Mouse (Mus musculus): ENCODE data around the gene Lemd2. TPM values are rescaled to one million over a fixed set of nuclear protein-coding genes. Genes with fewer than 3 reads are reported as not detected.

Lemd2 gene
- total RNA-seq, 1 experiment from 2014 or later = 35.3 TPM

DNA sequence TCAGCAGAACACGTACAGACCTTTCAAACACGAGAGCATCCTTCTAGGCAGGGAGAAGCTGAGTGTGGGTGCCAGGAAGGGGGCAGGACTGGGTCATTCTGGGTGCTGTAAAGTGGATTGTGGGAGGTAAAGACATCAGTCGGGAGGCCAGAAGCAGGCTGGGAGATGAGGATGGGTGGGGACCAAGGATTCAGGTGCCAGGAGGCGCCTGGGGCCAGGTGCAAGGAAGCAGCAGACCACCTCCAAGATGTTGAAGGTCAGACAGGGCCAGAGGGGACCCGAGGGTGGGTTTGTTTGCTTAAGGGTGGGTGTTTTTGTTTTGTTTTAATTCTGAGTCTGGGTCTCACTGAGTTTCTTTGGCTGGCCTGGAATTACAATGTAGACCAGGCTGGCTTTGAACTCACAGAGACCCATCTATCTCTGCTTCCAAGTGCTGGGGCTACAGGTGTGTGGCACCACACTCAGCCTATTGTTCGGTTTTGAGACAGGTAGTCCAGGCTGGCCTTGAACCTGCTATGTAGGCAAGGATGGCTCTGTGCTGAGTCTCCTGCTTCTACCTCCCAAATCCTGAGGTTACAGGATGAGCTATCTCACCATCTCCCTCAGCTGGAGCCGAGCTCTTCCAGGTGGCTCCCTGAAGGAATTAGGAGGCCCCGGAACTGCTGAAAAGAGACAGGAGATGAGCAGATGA is 26.3 kb upstream of the Lemd2 start:
- no peak for ATAC-seq (replicated peaks in 1 of 2; ENCODE audit: insufficient read depth in 1 of 2, low FRiP score in 2 of 2, low TSS enrichment in 1 of 2, low read depth in 1 of 2, poor library complexity in 2 of 2, severe bottlenecking in 2 of 2)

- no peak for ATAC-seq (replicated peaks in 1 of 2; ENCODE audit: insufficient read depth in 1 of 2, low FRiP score in 2 of 2, low TSS enrichment in 1 of 2, low read depth in 1 of 2, poor library complexity in 2 of 2, severe bottlenecking in 2 of 2)
These were observed 25.6 kb upstream of the Lemd2 start for GRCm38 (mm10) chr17:27229710-27230454.

DNA sequence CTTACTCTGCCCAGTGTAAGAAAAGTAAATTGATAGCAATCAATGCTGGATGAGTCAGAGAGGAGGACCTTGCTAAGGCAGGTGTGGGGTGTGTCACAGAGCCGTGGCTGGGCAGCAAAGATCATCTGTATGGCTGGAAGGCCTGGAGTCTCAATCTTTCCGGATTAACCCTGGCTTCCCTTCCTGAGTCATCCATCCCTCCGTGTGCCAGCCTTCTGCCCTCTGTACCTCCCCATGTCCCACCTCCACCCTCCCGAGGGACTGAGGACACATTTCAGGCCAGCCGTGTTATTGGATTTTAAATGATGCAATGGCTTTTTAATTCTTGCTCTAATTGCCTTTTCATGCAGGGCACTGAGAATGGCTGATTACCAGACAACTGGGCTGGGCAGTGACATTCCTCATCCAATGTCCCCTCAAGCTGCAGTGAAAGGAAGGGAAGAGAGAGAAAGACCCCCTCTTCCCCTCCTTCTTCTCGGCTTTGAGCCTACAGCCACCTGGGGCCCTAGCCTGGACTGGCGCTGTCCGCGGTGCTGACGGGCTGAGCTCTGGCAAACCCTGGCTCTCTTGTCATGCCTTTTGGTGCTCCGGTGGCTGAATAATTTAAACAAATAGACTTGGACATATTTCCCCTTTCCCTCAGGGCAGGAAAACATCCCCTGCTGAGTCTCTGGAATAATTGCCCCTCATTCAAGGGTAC is 24.1 kb upstream of the Lemd2 start:
- peak; percentile 65 to 76; a peak in 3 of 4 replicates for ATAC-seq (replicated peaks in 1 of 2; ENCODE audit: insufficient read depth in 1 of 2, low FRiP score in 2 of 2, low TSS enrichment in 1 of 2, low read depth in 1 of 2, poor library complexity in 2 of 2, severe bottlenecking in 2 of 2)

GRCm38 (mm10) chr17:27227258-27227657 is 23.0 kb upstream of the Lemd2 start:
- no peak for ATAC-seq (replicated peaks in 1 of 2; ENCODE audit: insufficient read depth in 1 of 2, low FRiP score in 2 of 2, low TSS enrichment in 1 of 2, low read depth in 1 of 2, poor library complexity in 2 of 2, severe bottlenecking in 2 of 2)

DNA sequence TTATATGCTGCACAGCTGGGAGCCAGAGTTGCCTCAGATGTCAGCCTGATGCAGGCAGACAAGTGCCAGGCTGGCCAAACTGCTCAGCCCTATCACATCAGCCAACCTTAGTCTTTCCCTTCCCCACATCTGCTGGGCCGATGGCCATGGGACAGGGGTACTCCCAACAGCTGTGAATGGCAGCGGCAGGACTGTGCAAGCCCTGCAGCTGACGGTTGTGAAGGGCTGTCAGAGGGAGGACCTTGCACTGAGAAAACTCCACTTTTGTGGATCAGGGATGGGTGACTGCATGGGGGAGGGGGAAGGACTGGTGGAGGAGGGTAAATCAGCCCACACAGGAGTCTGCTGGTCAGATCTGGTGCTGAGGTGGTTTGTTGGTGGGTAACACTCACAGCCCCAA is 22.4 kb upstream of the Lemd2 start:
- no peak for ATAC-seq (replicated peaks in 1 of 2; ENCODE audit: insufficient read depth in 1 of 2, low FRiP score in 2 of 2, low TSS enrichment in 1 of 2, low read depth in 1 of 2, poor library complexity in 2 of 2, severe bottlenecking in 2 of 2)

DNA sequence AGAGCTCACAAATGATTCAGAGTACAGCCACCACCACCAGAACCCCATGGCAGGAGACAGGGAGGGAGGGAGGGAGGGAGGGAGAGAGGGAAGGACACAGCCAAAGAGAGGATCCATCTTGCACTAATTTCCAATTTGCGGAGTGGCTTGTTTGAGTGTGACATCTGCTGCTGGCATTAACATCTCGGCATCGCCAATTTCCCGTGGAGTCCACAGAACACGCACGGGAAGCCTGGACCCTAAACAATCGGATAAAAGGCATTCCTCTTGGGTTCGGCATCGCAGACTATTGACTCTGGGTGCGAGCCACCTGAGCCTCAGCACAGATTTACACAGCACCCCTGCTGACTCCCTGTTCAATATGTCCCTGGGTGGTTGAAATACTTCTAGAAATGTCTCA is 21.5 kb upstream of the Lemd2 start:
- no peak for ATAC-seq (replicated peaks in 1 of 2; ENCODE audit: insufficient read depth in 1 of 2, low FRiP score in 2 of 2, low TSS enrichment in 1 of 2, low read depth in 1 of 2, poor library complexity in 2 of 2, severe bottlenecking in 2 of 2)

GRCm38 (mm10) chr17:27223821-27224220 is 19.6 kb upstream of the Lemd2 start:
- ATAC-seq (replicated peaks in 1 of 2; ENCODE audit: insufficient read depth in 1 of 2, low FRiP score in 2 of 2, low TSS enrichment in 1 of 2, low read depth in 1 of 2, poor library complexity in 2 of 2, severe bottlenecking in 2 of 2) = no peak

DNA sequence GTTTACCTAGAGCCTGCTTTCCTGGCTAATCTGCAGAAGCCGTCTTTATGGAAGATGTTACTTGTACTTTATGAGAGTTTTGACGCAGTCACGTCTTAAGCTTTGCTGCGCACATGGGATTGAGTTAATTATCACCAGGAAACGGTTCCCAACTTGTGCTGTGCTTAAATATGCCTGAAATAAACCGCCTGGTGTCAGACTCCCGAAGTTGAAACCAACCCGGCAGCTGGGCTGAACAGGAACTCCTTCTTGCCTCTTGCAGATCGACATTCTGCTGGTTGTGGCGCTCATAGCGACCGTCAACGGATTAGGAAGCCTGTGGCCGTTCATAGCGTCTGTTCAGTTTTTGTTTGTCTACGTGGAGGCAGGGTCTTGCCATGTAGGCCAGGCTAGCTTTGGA is 17.3 kb upstream of the Lemd2 start:
- ATAC-seq (replicated peaks in 1 of 2; ENCODE audit: insufficient read depth in 1 of 2, low FRiP score in 2 of 2, low TSS enrichment in 1 of 2, low read depth in 1 of 2, poor library complexity in 2 of 2, severe bottlenecking in 2 of 2) = no peak

- ATAC-seq (replicated peaks in 1 of 2; ENCODE audit: insufficient read depth in 1 of 2, low FRiP score in 2 of 2, low TSS enrichment in 1 of 2, low read depth in 1 of 2, poor library complexity in 2 of 2, severe bottlenecking in 2 of 2) = no peak
These were observed 14.6 kb upstream of the Lemd2 start for GRCm38 (mm10) chr17:27218916-27219315.

GRCm38 (mm10) chr17:27218364-27218763 is 14.1 kb upstream of the Lemd2 start:
- no peak for ATAC-seq (replicated peaks in 1 of 2; ENCODE audit: insufficient read depth in 1 of 2, low FRiP score in 2 of 2, low TSS enrichment in 1 of 2, low read depth in 1 of 2, poor library complexity in 2 of 2, severe bottlenecking in 2 of 2)

- ATAC-seq (replicated peaks in 1 of 2; ENCODE audit: insufficient read depth in 1 of 2, low FRiP score in 2 of 2, low TSS enrichment in 1 of 2, low read depth in 1 of 2, poor library complexity in 2 of 2, severe bottlenecking in 2 of 2) = 0 out of 4 replicates have a peak, but pooled peaks of 1 of the 2 experiments have one; percentile 37
These were observed 8.7 kb upstream of the Lemd2 start for GRCm38 (mm10) chr17:27212768-27213525.

GRCm38 (mm10) chr17:27212006-27212405 is 7.7 kb upstream of the Lemd2 start:
- ATAC-seq (replicated peaks in 1 of 2; ENCODE audit: insufficient read depth in 1 of 2, low FRiP score in 2 of 2, low TSS enrichment in 1 of 2, low read depth in 1 of 2, poor library complexity in 2 of 2, severe bottlenecking in 2 of 2) = no peak

DNA sequence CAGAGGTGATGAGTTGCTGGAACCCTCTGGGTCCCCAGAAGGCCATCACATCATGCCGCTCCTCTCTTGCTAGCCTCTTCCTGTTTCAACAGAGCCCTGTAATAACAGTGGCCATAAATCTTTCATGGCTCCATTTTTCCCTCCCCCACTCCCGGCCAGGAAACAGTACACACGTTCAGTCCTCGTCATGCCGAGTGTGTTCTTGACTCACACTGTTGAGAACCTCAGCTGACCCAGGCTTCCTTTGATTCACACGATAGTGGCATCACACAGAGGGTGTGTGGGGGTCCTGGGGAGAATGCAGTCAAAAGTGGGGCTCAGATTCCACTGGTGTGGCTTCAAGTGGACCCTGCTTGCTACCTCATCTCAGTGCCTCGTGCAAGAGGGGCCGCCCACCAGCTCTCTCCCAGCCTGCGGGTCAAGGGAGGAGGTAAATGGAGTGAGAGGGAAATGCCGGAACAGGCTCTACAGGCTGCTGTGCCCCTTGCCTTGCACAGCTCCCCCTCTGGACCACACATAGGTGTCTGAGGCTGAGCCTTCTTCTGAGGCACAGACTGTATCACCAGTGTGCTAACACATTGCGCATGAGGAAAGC is 2.9 kb upstream of the Lemd2 start:
- peak; percentile 64 to 80 for ATAC-seq (replicated peaks in 1 of 2; ENCODE audit: insufficient read depth in 1 of 2, low FRiP score in 2 of 2, low TSS enrichment in 1 of 2, low read depth in 1 of 2, poor library complexity in 2 of 2, severe bottlenecking in 2 of 2)

GRCm38 (mm10) chr17:27203358-27204074 is 753 bp downstream of the Lemd2 start:
- ATAC-seq (replicated peaks in 1 of 2; ENCODE audit: insufficient read depth in 1 of 2, low FRiP score in 2 of 2, low TSS enrichment in 1 of 2, low read depth in 1 of 2, poor library complexity in 2 of 2, severe bottlenecking in 2 of 2) = no peak

GRCm38 (mm10) chr17:27202919-27203357 is 1.3 kb downstream of the Lemd2 start:
- ATAC-seq (replicated peaks in 1 of 2; ENCODE audit: insufficient read depth in 1 of 2, low FRiP score in 2 of 2, low TSS enrichment in 1 of 2, low read depth in 1 of 2, poor library complexity in 2 of 2, severe bottlenecking in 2 of 2) = no peak

GRCm38 (mm10) chr17:27201981-27202380 is 2.3 kb downstream of the Lemd2 start:
- ATAC-seq (replicated peaks in 1 of 2; ENCODE audit: insufficient read depth in 1 of 2, low FRiP score in 2 of 2, low TSS enrichment in 1 of 2, low read depth in 1 of 2, poor library complexity in 2 of 2, severe bottlenecking in 2 of 2) = no peak

- peak; percentile 57 to 67 for ATAC-seq (replicated peaks in 1 of 2; ENCODE audit: insufficient read depth in 1 of 2, low FRiP score in 2 of 2, low TSS enrichment in 1 of 2, low read depth in 1 of 2, poor library complexity in 2 of 2, severe bottlenecking in 2 of 2)
These were observed 3.5 kb downstream of the Lemd2 start for GRCm38 (mm10) chr17:27200801-27201200.
